12 mouse cellular contexts compared by ENCODE assay signal in the genomic region with DNA sequence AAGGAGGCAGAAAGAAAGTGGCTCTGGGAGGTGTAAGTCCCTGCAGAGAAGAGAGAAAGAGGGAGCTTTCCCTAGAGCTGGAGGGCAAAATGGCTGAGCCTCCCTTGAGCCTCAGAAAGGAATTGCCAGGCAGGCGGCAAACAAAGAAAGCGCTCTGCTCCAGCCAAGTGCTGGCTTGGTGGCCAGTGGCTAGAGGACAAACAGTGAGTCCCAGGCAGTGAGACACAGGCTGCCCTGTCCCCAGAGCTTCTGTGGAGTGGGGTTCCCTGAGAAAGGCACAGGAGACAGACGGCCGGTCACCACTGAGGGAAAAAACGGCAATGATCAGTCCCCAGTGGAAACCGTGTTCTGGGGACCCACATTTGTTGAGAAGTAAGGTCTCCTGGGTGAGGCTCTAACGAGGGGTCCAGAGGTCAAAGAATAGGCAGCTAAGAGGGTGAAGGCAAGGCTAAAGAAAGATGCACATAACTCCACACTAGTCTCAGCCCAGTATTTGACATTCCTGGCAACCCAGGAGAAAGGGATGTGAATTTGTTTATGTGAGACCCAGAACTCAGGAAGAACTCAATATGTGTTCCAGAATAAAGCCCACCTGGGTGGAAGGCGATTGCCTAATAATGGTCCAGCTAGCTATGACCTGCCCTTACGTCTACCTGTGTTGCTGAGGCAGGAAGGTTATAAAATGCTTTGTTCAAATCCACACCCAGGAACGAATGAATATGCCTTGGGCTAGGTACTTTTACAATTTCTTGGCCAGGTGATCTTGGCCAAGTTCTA. TPM values are rescaled to one million over a fixed set of nuclear protein-coding genes. Genes with fewer than 3 reads are reported as not detected.
A peak's percentile ranks its signal among the peaks of the same experiment; 100 is the strongest.
DNase-seq lines count a peak whose midpoint lies in the region; ATAC-seq and TF ChIP-seq lines count a peak whose summit lies in the region.
"Had no signal": no experiment of that assay in that cellular context is flagged by ENCODE, and none has a peak within 500 bp of the region (broad histone marks: within the 10 kb centered on the region; RNA-seq: fewer than 3 reads in every experiment).

No protein-coding gene starts in this region.

- peaks cover 3% of the 10 kb centered on the region for H3K36me3 ChIP-seq in forebrain, embryonic 14.5 days (ENCODE audit: control insufficient read depth, insufficient read depth, low read length)
- no peaks in the 10 kb centered on the region for H3K36me3 ChIP-seq in neural tube, embryonic 14.5 days (ENCODE audit: control insufficient read depth, insufficient read depth, low read length)
- H3K36me3 ChIP-seq: embryonic facial prominence, embryonic 13.5 days; heart, embryonic 13.5 days; lung, embryonic 15.5 days had no signal

- peak overlapping the region; percentile 65 for H3K4me3 ChIP-seq in forebrain, embryonic 14.5 days (ENCODE audit: low read depth, low read length)
- peak overlapping the region; percentile 60 for H3K4me3 ChIP-seq in left cerebral cortex, adult 2 months
- peak overlapping the region; percentile 63 for H3K4me3 ChIP-seq in neural tube, embryonic 14.5 days (ENCODE audit: low read depth, low read length)
- H3K4me3 ChIP-seq: embryonic facial prominence, embryonic 13.5 days; heart, embryonic 13.5 days; lung, embryonic 15.5 days had no signal

- H3K9me3 ChIP-seq in forebrain, embryonic 14.5 days (replicated peaks; ENCODE audit: control insufficient read depth, low read length) = no peaks in the 10 kb centered on the region
- no peaks in the 10 kb centered on the region for H3K9me3 ChIP-seq in neural tube, embryonic 14.5 days (ENCODE audit: control insufficient read depth, low read length)
- H3K9me3 ChIP-seq: embryonic facial prominence, embryonic 13.5 days; lung, embryonic 15.5 days had no signal

- peak overlapping the region; percentile 62 for H3K4me2 ChIP-seq in forebrain, embryonic 14.5 days (ENCODE audit: low read length)
- peak overlapping the region; percentile 62 for H3K4me2 ChIP-seq in neural tube, embryonic 14.5 days (ENCODE audit: low read depth, low read length)
- H3K4me2 ChIP-seq: embryonic facial prominence, embryonic 13.5 days; heart, embryonic 13.5 days; lung, embryonic 15.5 days had no signal

- peaks cover 27% of the 10 kb centered on the region for H3K4me1 ChIP-seq in forebrain, embryonic 14.5 days (ENCODE audit: control insufficient read depth, insufficient read depth, low read length)
- H3K4me1 ChIP-seq in neural tube, embryonic 14.5 days (ENCODE audit: control insufficient read depth, insufficient read depth, low read length) = peaks cover 12% of the 10 kb centered on the region
- H3K4me1 ChIP-seq: lung, embryonic 15.5 days had no signal

- WGBS in forebrain, embryonic 14.5 days = 36% methylated on average over 10 of the region's 10 CpGs
- 37% methylated on average over 10 of the region's 10 CpGs for WGBS in neural tube, embryonic 14.5 days

- H3K27me3 ChIP-seq in forebrain, embryonic 14.5 days (replicated peaks; ENCODE audit: control insufficient read depth, insufficient read depth, low read length) = no peaks in the 10 kb centered on the region
- H3K27me3 ChIP-seq in neural tube, embryonic 14.5 days (ENCODE audit: control insufficient read depth, insufficient read depth, low read length) = no peaks in the 10 kb centered on the region

- no peak for TF ChIP-seq CTCF in left cerebral cortex, adult 2 months (IDR thresholded peaks at IDR 0.05)

- intact Hi-C loops in left cerebral cortex, adult 2 months (cut with DNase I) = no loop called here

- H3K9ac ChIP-seq in forebrain, embryonic 14.5 days (ENCODE audit: low read length) = peak overlapping the region; percentile 88
- H3K9ac ChIP-seq in neural tube, embryonic 14.5 days (replicated peaks; ENCODE audit: low read depth, low read length) = peak overlapping the region; percentile 84
- H3K9ac ChIP-seq: embryonic facial prominence, embryonic 13.5 days; heart, embryonic 13.5 days; lung, embryonic 15.5 days had no signal

- peak overlapping the region; percentile 85 for H3K27ac ChIP-seq in forebrain, embryonic 14.5 days (ENCODE audit: low read depth, low read length)
- peak overlapping the region; percentile 86 for H3K27ac ChIP-seq in left cerebral cortex, adult 2 months
- H3K27ac ChIP-seq in neural tube, embryonic 14.5 days (ENCODE audit: low read depth, low read length) = peak overlapping the region; percentile 53
- H3K27ac ChIP-seq: embryonic facial prominence, embryonic 13.5 days; heart, embryonic 13.5 days; lung, embryonic 15.5 days had no signal

- peak; percentile 29 for DNase-seq in embryo, embryonic 10 days (ENCODE audit: low spot score)
- DNase-seq in embryo, embryonic 9.5 days (ENCODE audit: extremely low spot score) = no peak
- DNase-seq in forebrain, embryonic 14.5 days (ENCODE audit: low spot score) = peak; percentile 52
- peak; percentile 36 to 49 for DNase-seq in left cerebral cortex, adult 2 months (ENCODE audit: extremely low spot score in 1 of 2, low spot score in 2 of 2)
- DNase-seq in urinary bladder, postnatal 36 days (ENCODE audit: low spot score in 2 of 2) = no peak
- no peak for DNase-seq in gastrocnemius, postnatal 4 days (ENCODE audit: low spot score in 2 of 2)
- DNase-seq in spleen, postnatal 14 days (ENCODE audit: low spot score in 2 of 2) = no peak

- no peak for ATAC-seq in forebrain, embryonic 14.5 days
- no peak for ATAC-seq in neural tube, embryonic 14.5 days (ENCODE audit: low read depth)

RNA-seq across cellular contexts. Expression of a gene that starts 1.7 kb away (rescaled TPM):
- polyA plus RNA-seq in forebrain, embryonic 14.5 days (2014; fragmentation: Nextera tagmentation; extraction: Ambion mirVana) = 74.0 and 95.1 TPM in 2 replicates
- total RNA-seq in left cerebral cortex, adult 2 months (2021) = 100 to 1,000 TPM; 292 to 305 TPM
- polyA plus RNA-seq in neural tube, embryonic 14.5 days (2014; fragmentation: Nextera tagmentation; extraction: Ambion mirVana) = 122 and 156 TPM in 2 replicates
- under 1 TPM; 0.36 to 0.59 TPM for total RNA-seq in gastrocnemius, postnatal 4 days (2021)
- total RNA-seq: adrenal gland, adult 18-20 months had no signal

Comparison
In these comparisons a context has a peak if more than half of its experiments do, and no peak if none do; other contexts are left out.
1. DNase-seq: peak in embryo, embryonic 10 days (single experiment), forebrain, embryonic 14.5 days (single experiment) and left cerebral cortex, adult 2 months (2 of 2); none in embryo, embryonic 9.5 days (single experiment), urinary bladder, postnatal 36 days (0 of 2), gastrocnemius, postnatal 4 days (0 of 2) and spleen, postnatal 14 days (0 of 2).
2. RNA of a gene that starts 1.7 kb away (total RNA-seq): 292 to 305 TPM in left cerebral cortex, adult 2 months; 0.36 to 0.59 TPM in gastrocnemius, postnatal 4 days; every median in the first group is over 100 times any median in the second.
3. Peak in every context shown above with its lines, with median percentiles within 50 percentile points of each other: H3K27ac ChIP-seq and H3K4me3 ChIP-seq.